Mouse (Mus musculus) heart, embryonic 12.5 days (tissue): ENCODE data around the gene Rmi2. TPM values are rescaled to one million over a fixed set of nuclear protein-coding genes. Genes with fewer than 3 reads are reported as not detected.

Source experiments
- ATAC-seq: fragments of 200-750 bp; cut with Nextera tagmentation; 2 replicates; pipeline ENCODE4 v1.8.0; 2017; ENCODE audit warnings: moderate TSS enrichment, moderate library complexity; ENCODE audit not compliant: insufficient number of reproducible peaks, low FRiP score
- H3K27ac ChIP-seq: fragments of 300-500 bp; sonication (generic); 2 replicates; pipeline ENCODE4 v1.5.1; 2016; ENCODE audit warnings: mild to moderate bottlenecking, moderate library complexity; ENCODE audit not compliant: poor library complexity, severe bottlenecking
- H3K27me3 ChIP-seq: fragments of 300-500 bp; sonication (generic); replicated peaks from 2 replicates; pipeline ENCODE4 v1.6.1; 2016; ENCODE audit warnings: mild to moderate bottlenecking, moderate library complexity
- H3K36me3 ChIP-seq: fragments of 300-500 bp; sonication (generic); 2 replicates; pipeline ENCODE4 v1.6.1; 2016; ENCODE audit warnings: mild to moderate bottlenecking, moderate library complexity
- H3K4me1 ChIP-seq: fragments of 300-500 bp; sonication (generic); replicated peaks from 2 replicates; pipeline ENCODE4 v1.6.1; 2016; ENCODE audit warnings: mild to moderate bottlenecking
- H3K4me2 ChIP-seq: fragments of 300-500 bp; sonication (generic); 2 replicates; pipeline ENCODE4 v1.6.1; 2016; ENCODE audit warnings: mild to moderate bottlenecking, moderate library complexity
- H3K4me3 ChIP-seq: fragments of 300-500 bp; sonication (generic); 2 replicates; pipeline ENCODE4 v1.5.1; 2016; ENCODE audit warnings: mild to moderate bottlenecking
- H3K9ac ChIP-seq: fragments of 300-500 bp; sonication (generic); 2 replicates; pipeline ENCODE4 v1.6.1; 2016; ENCODE audit warnings: mild to moderate bottlenecking, moderate library complexity
- H3K9me3 ChIP-seq: fragments of 300-500 bp; sonication (generic); replicated peaks from 2 replicates; pipeline ENCODE4 v1.6.1; 2016; ENCODE audit warnings: mild to moderate bottlenecking, moderate library complexity
- WGBS: fragments of 180-500 bp; shearing (Covaris S2); methylation state at CpG from one replicate; pipeline ENCODE4 v1.1.7; 2016; 5-methylcytosine and 5-hydroxymethylcytosine counted together
- polyA plus RNA-seq: library from polyadenylated mRNA; unstranded; fragments of >200 nt; fragmentation: Nextera tagmentation; extraction: Ambion mirVana; gene quantifications from 2 replicates; pipeline ENCODE4 v1.2.1, GENCODE M21; 2016

Gene Rmi2
- polyA plus RNA-seq, 1 experiment from 2014 or later = 5.0 TPM

- Histone ChIP-seq H3K36me3 (no peaks in the 10 kb centered on the region), H3K27me3 (peaks cover 5% of the 10 kb centered on the region; the same call in 1 of the 2 replicates), H3K4me3 (no peak overlapping the region), H3K9ac (no peak overlapping the region), H3K4me2 (no peak overlapping the region), H3K4me1 (peaks cover 12% of the 10 kb centered on the region; the same call in 1 of the 2 replicates), H3K9me3 (peaks cover 7% of the 10 kb centered on the region; the same call in 1 of the 2 replicates), H3K27ac (no peak overlapping the region)
- ATAC-seq = no peak
- WGBS = 43% methylated on average over 7 of the region's 7 CpGs
Observed at GRCm38 (mm10) chr16:10925591-10926180, 90.8 kb downstream of the Rmi2 start.

- no peaks in the 10 kb centered on the region for H3K36me3 ChIP-seq
- no peak overlapping the region for H3K4me3 ChIP-seq
- H3K4me1 ChIP-seq = peaks cover 10% of the 10 kb centered on the region; the same call in 1 of the 2 replicates
- peaks cover 5% of the 10 kb centered on the region; the same call in 1 of the 2 replicates for H3K27me3 ChIP-seq
- no peak overlapping the region for H3K27ac ChIP-seq
- H3K9me3 ChIP-seq = peaks cover 8% of the 10 kb centered on the region; the same call in 1 of the 2 replicates
- no peak overlapping the region for H3K9ac ChIP-seq
- WGBS = 85% methylated on average over 1 of the region's 1 CpGs
- no peak for ATAC-seq
- no peak overlapping the region for H3K4me2 ChIP-seq
Observed at GRCm38 (mm10) chr16:10927026-10927425, 92.2 kb downstream of the Rmi2 start.

- no peaks in the 10 kb centered on the region; the same call in 1 of the 2 replicates for H3K27me3 ChIP-seq
- no peak overlapping the region for H3K4me2 ChIP-seq
- H3K36me3 ChIP-seq = no peaks in the 10 kb centered on the region
- 71% methylated on average over 3 of the region's 3 CpGs for WGBS
- H3K9me3 ChIP-seq = peaks cover 8% of the 10 kb centered on the region; the same call in 1 of the 2 replicates
- no peak overlapping the region for H3K9ac ChIP-seq
- H3K4me3 ChIP-seq = no peak overlapping the region
- no peak overlapping the region for H3K27ac ChIP-seq
- peak; percentile 29; the same call in 1 of the 2 replicates for ATAC-seq
- peaks cover 10% of the 10 kb centered on the region; the same call in 1 of the 2 replicates for H3K4me1 ChIP-seq
Observed at GRCm38 (mm10) chr16:10933372-10933771, 98.5 kb downstream of the Rmi2 start.

- Histone ChIP-seq H3K27ac (no peak overlapping the region), H3K9ac (no peak overlapping the region), H3K27me3 (no peaks in the 10 kb centered on the region; the same call in 1 of the 2 replicates), H3K36me3 (no peaks in the 10 kb centered on the region), H3K4me2 (no peak overlapping the region), H3K4me1 (peaks cover 6% of the 10 kb centered on the region; the same call in 1 of the 2 replicates), H3K4me3 (no peak overlapping the region), H3K9me3 (peaks cover 8% of the 10 kb centered on the region; the same call in 1 of the 2 replicates)
- WGBS = 75% methylated on average over 1 of the region's 1 CpGs
- ATAC-seq = no peak
Observed at GRCm38 (mm10) chr16:10934047-10934446, 99.2 kb downstream of the Rmi2 start.

GRCm38 (mm10) chr16:10936700-10937319 lies 102.0 kb downstream of the Rmi2 start:
- Histone ChIP-seq H3K4me3 (no peak overlapping the region), H3K27me3 (no peaks in the 10 kb centered on the region; the same call in 1 of the 2 replicates), H3K9me3 (no peaks in the 10 kb centered on the region), H3K4me1 (0 out of 2 replicates have a peak, but pooled peaks cover 5% of the 10 kb centered on the region), H3K9ac (no peak overlapping the region), H3K4me2 (no peak overlapping the region), H3K27ac (no peak overlapping the region), H3K36me3 (no peaks in the 10 kb centered on the region)
- no peak for ATAC-seq
- WGBS = 65% methylated on average over 5 of the region's 5 CpGs

GRCm38 (mm10) chr16:10937497-10937896 lies 102.6 kb downstream of the Rmi2 start:
- Histone ChIP-seq H3K27ac (no peak overlapping the region), H3K36me3 (no peaks in the 10 kb centered on the region), H3K9me3 (no peaks in the 10 kb centered on the region), H3K9ac (no peak overlapping the region), H3K4me1 (0 out of 2 replicates have a peak, but pooled peaks cover 5% of the 10 kb centered on the region), H3K27me3 (no peaks in the 10 kb centered on the region; the same call in 1 of the 2 replicates), H3K4me2 (no peak overlapping the region), H3K4me3 (no peak overlapping the region)
- WGBS = 51% methylated on average over 11 of the region's 11 CpGs
- no peak for ATAC-seq

GRCm38 (mm10) chr16:10939932-10940331 lies 105.1 kb downstream of the Rmi2 start:
- Histone ChIP-seq H3K9ac (no peak overlapping the region), H3K4me3 (no peak overlapping the region), H3K36me3 (no peaks in the 10 kb centered on the region), H3K27ac (no peak overlapping the region), H3K27me3 (no peaks in the 10 kb centered on the region; the same call in 1 of the 2 replicates), H3K4me1 (peaks cover 15% of the 10 kb centered on the region), H3K9me3 (no peaks in the 10 kb centered on the region), H3K4me2 (no peak overlapping the region)
- ATAC-seq = no peak
- 88% methylated on average over 4 of the region's 4 CpGs for WGBS

GRCm38 (mm10) chr16:10940661-10941060 lies 105.8 kb downstream of the Rmi2 start:
- no peaks in the 10 kb centered on the region for H3K36me3 ChIP-seq
- H3K27me3 ChIP-seq = no peaks in the 10 kb centered on the region; the same call in 1 of the 2 replicates
- no peak overlapping the region for H3K9ac ChIP-seq
- no peak overlapping the region for H3K27ac ChIP-seq
- H3K4me2 ChIP-seq = no peak overlapping the region
- 81% methylated on average over 2 of the region's 2 CpGs for WGBS
- H3K4me3 ChIP-seq = no peak overlapping the region
- no peak for ATAC-seq
- H3K9me3 ChIP-seq = no peaks in the 10 kb centered on the region
- H3K4me1 ChIP-seq = peaks cover 15% of the 10 kb centered on the region

Other genes with a start within 250 kb of the Rmi2 start
- 6.0 and 6.2 TPM in 2 replicates for gene Socs1, start 49.5 kb upstream of the Rmi2 start, polyA plus RNA-seq
- not detected in 2 replicates for gene Tnp2, start 46.4 kb upstream of the Rmi2 start, polyA plus RNA-seq
- gene Prm3, start 44.1 kb upstream of the Rmi2 start, polyA plus RNA-seq = not detected in 2 replicates
- not detected in 2 replicates for gene Prm2, start 38.9 kb upstream of the Rmi2 start, polyA plus RNA-seq
- gene Prm1, start 29.2 kb upstream of the Rmi2 start, polyA plus RNA-seq = 0.48 TPM in 1 of 2 replicates, not detected in the other
- gene Gm11172, start 22.1 kb upstream of the Rmi2 start, polyA plus RNA-seq = not detected in 2 replicates
- 38.7 and 39.4 TPM in 2 replicates for gene Snn, start 225.9 kb downstream of the Rmi2 start, polyA plus RNA-seq
- 63.6 and 64.5 TPM in 2 replicates for gene Litaf, start 231.1 kb downstream of the Rmi2 start, polyA plus RNA-seq